Mouse (Mus musculus) CH12.LX (cell line): ENCODE results near the gene Dennd2c. TPM values are rescaled to one million over a fixed set of nuclear protein-coding genes. Genes with fewer than 3 reads are reported as not detected.

Experiments
- DNase-seq: peaks from one replicate; pipeline ENCODE4 v3.0.0-alpha.2; 2013; ENCODE audit errors: extremely low read depth
- H3K27ac ChIP-seq: 2 replicates; pipeline ENCODE4 v1.5.1; 2012; ENCODE audit warnings: low read depth, mild to moderate bottlenecking, control low read depth, moderate library complexity; ENCODE audit not compliant: insufficient read depth
- H3K27me3 ChIP-seq: replicated peaks from 2 replicates; pipeline ENCODE3; 2012; ENCODE audit warnings: inconsistent platforms
- H3K36me3 ChIP-seq, 2 experiments: replicated peaks in 1 of 2; 2 replicates each; pipeline versions ENCODE3 to v1.6.1; 2012; ENCODE audit warnings: inconsistent platforms in 1 of 2, low read length in 1 of 2, mild to moderate bottlenecking in 1 of 2, mixed read lengths in 1 of 2, moderate library complexity in 1 of 2; ENCODE audit not compliant: control insufficient read depth in 1 of 2, insufficient read depth in 1 of 2
- H3K4me1 ChIP-seq, 2 experiments: 2 replicates each; pipeline ENCODE4 v1.6.1; 2012; ENCODE audit warnings: inconsistent platforms in 1 of 2, moderate library complexity in 1 of 2; ENCODE audit not compliant: insufficient read depth in 2 of 2, control insufficient read depth in 1 of 2
- H3K4me2 ChIP-seq: 2 replicates; pipeline ENCODE4 v1.6.1; 2012; ENCODE audit warnings: low read depth, mild to moderate bottlenecking, control low read depth; ENCODE audit not compliant: poor library complexity, insufficient read depth, severe bottlenecking
- H3K4me3 ChIP-seq, 3 experiments: fragments of 150-350 bp in 1 of 3; sonication (generic) in 1 of 3; replicated peaks in 1 of 3; 2 replicates each; pipeline versions ENCODE3 to v1.5.1; 2011 to 2012; ENCODE audit warnings: low read depth in 2 of 3, low read length in 2 of 3, mild to moderate bottlenecking in 2 of 3, moderate library complexity in 2 of 3, control low read depth in 1 of 3, improper control_type of control experiment in 1 of 3, inconsistent platforms in 1 of 3, mixed read lengths in 1 of 3; ENCODE audit not compliant: poor library complexity in 1 of 3
- H3K79me2 ChIP-seq: replicated peaks from 2 replicates; pipeline ENCODE4 v1.6.1; 2012; ENCODE audit warnings: mild to moderate bottlenecking, moderate library complexity; ENCODE audit not compliant: control insufficient read depth, poor library complexity, insufficient read depth, severe bottlenecking; ENCODE audit errors: extremely low read depth
- H3K9ac ChIP-seq: 2 replicates; pipeline ENCODE4 v1.6.1; 2012; ENCODE audit warnings: low read depth, mild to moderate bottlenecking, control low read depth, moderate library complexity; ENCODE audit not compliant: insufficient read depth
- H3K9me3 ChIP-seq: replicated peaks from 2 replicates; pipeline ENCODE3; 2012; ENCODE audit warnings: low read length, inconsistent platforms, mixed read lengths
- BHLHE40 ChIP-seq: IDR thresholded peaks from 2 replicates; pipeline ENCODE4 v1.6.1; 2011; ENCODE audit warnings: mild to moderate bottlenecking, low read depth, low read length, improper control_type of control experiment
- CHD2 ChIP-seq: IDR thresholded peaks from 2 replicates; pipeline ENCODE4 v1.6.1; 2011; ENCODE audit warnings: low read length, improper control_type of control experiment
- E2F4 ChIP-seq: IDR thresholded peaks from 2 replicates; pipeline ENCODE4 v1.6.1; 2011; ENCODE audit warnings: low read depth, low read length, improper control_type of control experiment; ENCODE audit not compliant: insufficient replicate concordance
- ELF1 ChIP-seq: IDR thresholded peaks from 2 replicates; pipeline ENCODE4 v1.6.1; 2014; ENCODE audit warnings: low read depth, mild to moderate bottlenecking, inconsistent platforms, low read length, improper control_type of control experiment
- EP300 ChIP-seq: IDR thresholded peaks from 2 replicates; pipeline ENCODE4 v1.6.1; 2011; ENCODE audit warnings: low read length, improper control_type of control experiment
- ETS1 ChIP-seq: conservative IDR thresholded peaks from 2 replicates; pipeline ENCODE4 v1.6.1; 2012; ENCODE audit warnings: low read depth, mild to moderate bottlenecking, inconsistent platforms, low read length, improper control_type of control experiment, moderate library complexity
- HCFC1 ChIP-seq: IDR thresholded peaks from 2 replicates; pipeline ENCODE4 v1.6.1; 2012; ENCODE audit warnings: low read depth, mild to moderate bottlenecking, inconsistent platforms, low read length, improper control_type of control experiment
- JUN ChIP-seq: IDR thresholded peaks from 2 replicates; pipeline ENCODE4 v1.6.1; 2011; ENCODE audit warnings: low read depth, mild to moderate bottlenecking, low read length, improper control_type of control experiment, moderate library complexity; ENCODE audit not compliant: insufficient read depth
- NELFE ChIP-seq: IDR thresholded peaks from 2 replicates; pipeline ENCODE4 v1.6.1; 2011; ENCODE audit warnings: low read depth, low read length, improper control_type of control experiment
- NRF1 ChIP-seq: IDR thresholded peaks from 2 replicates; pipeline ENCODE4 v1.6.1; 2014; ENCODE audit warnings: low read depth, mild to moderate bottlenecking, inconsistent platforms, low read length, improper control_type of control experiment, moderate library complexity
- PAX5 ChIP-seq: IDR thresholded peaks from 2 replicates; pipeline ENCODE4 v1.6.1; 2012; ENCODE audit warnings: low read length, inconsistent platforms, mixed read lengths
- POLR2AphosphoS2 ChIP-seq: IDR thresholded peaks from 2 replicates; pipeline ENCODE4 v1.6.1; 2011; ENCODE audit warnings: low read depth, low read length, improper control_type of control experiment
- RCOR1 ChIP-seq: conservative IDR thresholded peaks from 2 replicates; pipeline ENCODE4 v1.6.1; 2012; ENCODE audit warnings: low read depth, mild to moderate bottlenecking, inconsistent platforms, low read length, improper control_type of control experiment
- SMC3 ChIP-seq: IDR thresholded peaks from 2 replicates; pipeline ENCODE4 v1.6.1; 2011; ENCODE audit warnings: low read depth, low read length, improper control_type of control experiment
- TBP ChIP-seq: conservative IDR thresholded peaks from 2 replicates; pipeline ENCODE4 v1.6.1; 2011; ENCODE audit warnings: low read depth, low read length, improper control_type of control experiment
- TCF12 ChIP-seq: IDR thresholded peaks from 2 replicates; pipeline ENCODE4 v1.6.1; 2014; ENCODE audit warnings: low read depth, mild to moderate bottlenecking, inconsistent platforms, low read length, improper control_type of control experiment
- USF2 ChIP-seq: conservative IDR thresholded peaks from 2 replicates; pipeline ENCODE4 v1.6.1; 2011; ENCODE audit warnings: low read depth, low read length, improper control_type of control experiment
- dilution Hi-C: fragments of 300-500 bp; cut with MboI; formaldehyde crosslinking; loops from 2 replicates; pipeline ENCODE4 v1.14.3; 2020; ENCODE audit warnings: low sequenced_read_pairs; ENCODE audit not compliant: extremely low pct_unique_long_range_greater_than_20kb, extremely low pct_ligation_motif_present
- in situ Hi-C: fragments of 300-500 bp; cut with MboI; formaldehyde crosslinking; loops from 3 replicates; pipeline ENCODE4 v1.14.3; 2019; ENCODE audit warnings: low sequenced_read_pairs, low pct_ligation_motif_present, low pct_unique_long_range_greater_than_20kb, mixed read lengths
- polyA plus RNA-seq: library from polyadenylated mRNA; unstranded; fragments of >175 nt; gene quantifications from 2 replicates; pipeline ENCODE4 v1.2.1, GENCODE M21; 2012; ENCODE audit warnings: low read depth; ENCODE audit not compliant: insufficient read length
- total RNA-seq, 2 experiments: library from RNA; depleted of rRNA; stranded (reverse); fragments of 300-350 nt in 1 of 2; fragments of >200 nt in 1 of 2; gene quantifications; 2 replicates each; pipeline ENCODE4 v1.2.3; 2012 to 2014

Dennd2c gene
- total and polyA plus RNA-seq, 3 experiments: 0.13 to 0.27 (median 0.19) TPM

DNA sequence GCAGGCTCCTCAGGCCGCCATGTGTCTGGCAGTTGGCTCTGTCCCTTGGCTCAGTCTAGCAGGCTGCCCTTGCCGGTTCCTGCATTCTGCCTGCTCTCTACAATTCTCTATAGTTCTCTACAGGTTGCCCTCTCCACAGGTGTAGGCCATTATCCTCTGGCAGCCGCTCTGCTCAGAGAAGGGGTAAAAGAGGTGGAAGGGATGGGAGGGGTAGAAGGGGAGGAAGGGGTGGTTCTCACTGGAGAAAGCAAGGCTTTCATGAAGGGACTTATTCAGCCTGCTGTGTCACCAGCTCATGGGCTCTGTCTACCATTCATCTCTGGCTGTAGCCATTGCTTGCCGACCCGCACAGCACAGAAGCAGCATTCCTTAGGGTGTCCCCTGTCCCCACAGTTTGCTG lies 86.0 kb downstream of the Dennd2c start:
- H3K9ac ChIP-seq: no peak overlapping the region
- DNase-seq: no peak
- no peaks in the 10 kb centered on the region for H3K79me2 ChIP-seq
- no peaks in the 10 kb centered on the region for H3K4me1 ChIP-seq
- no peak overlapping the region for H3K27ac ChIP-seq
- no peaks in the 10 kb centered on the region for H3K36me3 ChIP-seq
- TF ChIP-seq NRF1 (no peak), TCF12 (no peak), RCOR1 (no peak), E2F4 (no peak), CHD2 (no peak), NELFE (no peak), EP300 (no peak), BHLHE40 (no peak), ELF1 (no peak), JUN (no peak), SMC3 (no peak), HCFC1 (no peak), POLR2AphosphoS2 (no peak), USF2 (no peak)
- in situ Hi-C loops: no loop called here
- no peaks in the 10 kb centered on the region for H3K27me3 ChIP-seq
- dilution Hi-C loops: no loop called here
- no peak overlapping the region for H3K4me2 ChIP-seq
- no peak overlapping the region for H3K4me3 ChIP-seq
- H3K9me3 ChIP-seq: peaks cover 12% of the 10 kb centered on the region

DNA sequence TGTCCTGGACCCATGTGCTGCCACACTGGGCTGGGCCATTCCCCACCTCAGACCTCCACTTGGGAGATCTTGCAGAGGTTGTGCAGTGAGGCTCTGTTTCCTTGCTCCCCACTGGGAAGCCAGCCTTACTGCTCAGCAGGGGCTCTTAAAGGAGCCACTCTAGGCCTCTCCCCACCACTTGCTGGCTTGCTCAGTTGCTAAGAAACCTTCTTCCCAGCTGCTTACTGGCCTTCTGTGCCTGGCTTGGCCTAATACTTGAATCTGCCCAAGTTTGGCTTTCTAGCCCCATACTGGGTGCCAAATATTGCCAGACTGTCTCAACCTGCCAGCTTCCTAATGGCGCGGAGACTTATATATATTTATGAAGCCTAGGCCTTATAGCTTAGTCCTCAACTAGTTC lies 86.5 kb downstream of the Dennd2c start:
- in situ Hi-C loops (no loop called here), dilution Hi-C loops (no loop called here)
- no peaks in the 10 kb centered on the region for H3K4me1 ChIP-seq
- H3K27ac ChIP-seq: no peak overlapping the region
- H3K79me2 ChIP-seq: no peaks in the 10 kb centered on the region
- no peak overlapping the region for H3K9ac ChIP-seq
- H3K36me3 ChIP-seq: no peaks in the 10 kb centered on the region
- no peaks in the 10 kb centered on the region for H3K27me3 ChIP-seq
- peaks cover 14% of the 10 kb centered on the region for H3K9me3 ChIP-seq
- TF ChIP-seq ETS1: no peak
- no peak for TF ChIP-seq PAX5
- no peak for TF ChIP-seq TBP
- no peak for TF ChIP-seq ELF1
- no peak overlapping the region for H3K4me3 ChIP-seq
- no peak overlapping the region for H3K4me2 ChIP-seq
- DNase-seq: no peak
